Mouse (Mus musculus) kidney, adult 8-10 months (tissue): ENCODE measurements at regions not wholly inside any gene's neighbourhood (a gene's known extent, or its start where the extent isn't known, plus 50 kb on each side); places are given as distances from the start of the nearest gene placed in this dataset.

ENCODE experiments used
- DNase-seq, 2 experiments: peaks; one replicate each; pipeline ENCODE4 v3.0.0; 2022

DNA sequence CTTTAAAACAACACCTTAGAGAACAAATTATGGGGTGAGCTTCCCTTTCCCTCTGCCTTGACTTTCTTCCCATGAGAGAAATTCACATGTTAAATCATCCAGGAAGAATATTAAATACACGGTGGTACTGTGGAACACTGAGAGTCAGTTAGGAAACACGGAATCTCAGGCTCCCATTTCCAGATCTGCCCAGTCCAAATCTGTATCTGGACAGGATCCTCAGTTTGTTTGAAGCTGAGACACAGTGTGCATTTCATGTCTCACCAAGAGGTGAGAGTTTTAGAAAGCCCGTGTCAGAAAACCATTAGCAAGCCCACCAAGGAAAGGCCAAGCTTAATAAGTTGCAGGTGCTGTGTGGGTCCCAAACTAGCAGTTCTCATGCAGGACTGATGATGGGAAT, 204.2 kb upstream of the Rnaseh2b start:
- DNase-seq = no peak

DNA sequence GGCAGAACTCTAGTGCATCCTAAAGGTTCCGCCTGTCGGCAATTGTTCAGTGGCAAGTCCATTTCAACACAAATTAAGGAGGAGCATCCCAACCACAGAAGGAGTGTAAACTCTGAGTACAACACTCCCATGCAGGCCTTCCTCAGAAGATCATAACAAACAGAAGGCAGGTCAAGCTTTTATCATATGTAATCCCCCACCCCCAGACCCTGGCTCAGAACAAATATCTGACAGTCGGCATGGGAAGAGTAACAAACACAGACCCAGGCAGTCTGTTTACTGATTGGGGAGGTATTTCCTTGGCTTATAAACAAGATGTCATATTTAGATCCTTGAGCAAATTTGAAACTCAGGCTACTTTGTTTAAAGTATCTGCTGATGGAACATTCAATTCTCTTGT, 174.9 kb upstream of the Rnaseh2b start:
- no peak for DNase-seq

DNA sequence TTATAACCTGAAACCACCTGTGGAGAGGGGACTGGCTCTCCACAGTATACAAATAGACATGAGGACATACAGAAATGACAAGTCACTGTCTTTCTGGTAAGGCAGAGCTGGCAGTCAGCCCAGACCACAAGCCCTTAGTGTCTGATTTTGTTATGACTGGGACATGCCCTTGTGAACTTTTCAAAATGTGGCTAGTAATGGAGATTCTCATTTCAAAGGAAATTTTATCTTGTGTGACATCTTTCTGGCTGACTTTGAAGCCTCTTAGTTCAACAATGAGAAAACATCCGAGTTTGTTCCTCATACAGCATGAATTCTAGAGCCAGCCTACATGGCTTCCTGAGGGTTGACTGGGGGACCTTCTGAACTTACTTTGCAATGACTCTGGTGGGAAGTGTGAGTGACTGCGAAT, 173.8 kb upstream of the Rnaseh2b start:
- no peak for DNase-seq

DNA sequence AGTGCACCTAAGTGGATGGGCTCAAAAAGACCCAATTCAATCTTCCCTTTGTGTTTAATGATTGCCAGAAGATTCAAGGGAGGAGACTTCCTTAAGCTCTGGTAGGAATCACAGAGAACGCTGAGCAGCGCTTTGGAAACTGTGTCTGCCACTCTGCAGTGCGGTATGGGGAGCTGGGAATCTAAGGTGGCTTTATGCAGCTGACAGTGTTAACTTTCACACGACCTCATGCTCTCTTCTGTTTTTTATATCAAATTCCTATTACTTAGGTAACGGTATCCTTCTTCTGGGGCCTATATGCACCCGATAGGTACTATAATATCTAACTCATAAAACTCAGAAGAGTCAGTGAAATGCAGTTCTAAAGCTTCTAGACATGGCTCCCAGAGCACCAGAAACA, 163.5 kb upstream of the Rnaseh2b start:
- DNase-seq = no peak

DNA sequence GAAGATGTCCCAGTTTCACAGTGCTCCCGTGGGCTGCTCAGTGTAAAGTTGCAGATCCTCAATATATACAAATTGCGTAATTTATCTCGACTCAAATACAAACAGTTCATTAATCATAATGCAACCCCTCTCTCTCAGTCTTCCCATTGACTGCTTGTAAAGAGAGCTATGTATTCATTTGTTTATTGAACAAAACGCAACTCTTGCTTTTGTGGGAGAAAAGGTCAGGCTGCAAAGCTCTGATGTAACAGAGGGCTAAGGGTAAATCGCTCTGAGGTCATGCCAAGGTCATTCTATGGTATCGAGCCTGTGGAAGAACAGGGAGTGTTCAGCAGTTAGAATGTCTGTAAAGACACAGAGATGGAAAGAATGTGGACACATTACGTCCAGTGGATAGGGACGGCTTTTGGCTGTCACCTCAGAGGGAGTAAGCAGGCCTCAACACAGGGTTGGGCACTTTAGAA, 160.0 kb upstream of the Rnaseh2b start:
- no peak for DNase-seq

DNA sequence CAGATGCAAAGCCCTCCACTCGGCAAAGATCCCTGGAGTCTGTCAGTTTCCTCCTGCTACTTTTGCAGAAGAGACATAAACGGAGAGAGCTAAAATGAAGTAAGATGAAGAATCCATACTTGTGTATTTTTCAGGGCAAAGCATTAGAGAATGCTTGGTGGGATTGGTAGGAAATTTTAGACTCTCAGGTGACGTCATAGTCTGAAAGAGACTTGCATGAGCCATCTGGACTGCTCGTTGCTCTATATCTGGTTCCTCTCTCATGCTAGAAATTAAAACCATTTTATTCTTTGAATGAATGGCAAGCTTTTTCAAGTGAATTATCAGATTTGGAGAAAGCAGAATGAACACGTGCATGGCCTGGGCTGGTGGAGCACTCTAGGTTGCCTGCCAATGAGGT, 154.4 kb upstream of the Rnaseh2b start:
- DNase-seq = no peak

DNA sequence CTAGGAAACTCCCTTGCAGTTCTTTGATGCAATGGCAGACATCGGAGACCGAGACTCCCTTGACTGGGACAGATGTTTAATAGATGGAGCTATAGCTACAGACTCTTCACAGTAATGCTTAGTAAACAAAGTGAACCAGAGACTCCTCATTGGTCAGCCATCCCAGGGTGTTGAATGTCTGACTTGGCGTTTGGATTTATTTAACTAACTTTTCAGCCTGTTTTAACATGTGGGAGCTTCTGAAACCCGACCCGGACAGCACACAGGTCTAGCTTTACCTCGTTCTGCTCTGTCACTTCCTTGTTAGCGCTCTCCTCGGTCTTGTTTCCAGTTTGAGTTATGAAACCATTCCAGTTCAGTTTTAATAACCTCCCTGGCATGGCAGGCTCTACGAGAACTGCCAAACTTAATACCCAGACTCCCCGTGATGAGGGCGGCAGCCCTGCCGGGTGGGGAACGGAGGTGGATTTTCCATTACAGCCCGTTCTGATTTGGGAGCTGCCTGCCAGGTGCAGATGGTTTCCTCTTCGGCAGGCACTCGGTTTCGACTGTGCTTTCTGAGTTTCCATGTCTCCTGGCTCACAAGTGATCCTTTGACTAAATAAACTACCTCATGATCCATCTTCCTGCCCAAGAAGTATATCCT, 147.9 kb upstream of the Rnaseh2b start:
- no peak for DNase-seq

DNA sequence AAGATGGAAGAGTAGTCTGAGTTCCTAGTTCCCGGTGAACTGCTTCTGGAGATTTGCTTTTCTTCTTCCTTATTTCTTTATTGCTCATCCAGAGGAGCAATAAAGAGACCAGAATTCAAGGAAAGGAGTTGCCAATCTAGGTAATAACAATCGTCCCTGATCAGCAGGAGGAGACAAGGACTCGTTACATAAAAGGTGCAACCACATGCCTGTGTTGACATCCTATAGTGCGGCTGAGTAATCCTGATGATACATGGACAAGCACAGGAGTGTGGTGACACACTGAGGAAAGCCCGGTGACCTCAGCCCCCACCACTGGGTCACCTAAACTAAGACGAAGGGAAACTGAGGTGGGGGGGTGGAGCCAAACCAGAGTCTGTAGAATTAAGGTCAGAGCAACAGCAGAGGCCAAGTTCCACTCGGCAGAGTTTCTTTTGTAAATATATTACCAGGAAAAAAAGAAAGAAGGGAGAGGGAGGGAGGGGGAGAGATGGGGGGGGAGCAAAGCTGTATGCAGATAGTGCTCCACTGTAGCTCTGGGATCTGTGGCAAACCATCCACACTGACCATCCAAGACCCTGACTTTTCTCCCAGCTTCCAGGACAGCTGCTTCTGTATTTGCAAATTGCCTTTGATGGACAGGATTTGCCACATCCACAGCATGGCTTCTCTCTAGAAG, 135.2 kb upstream of the Rnaseh2b start:
- DNase-seq = no peak

DNA sequence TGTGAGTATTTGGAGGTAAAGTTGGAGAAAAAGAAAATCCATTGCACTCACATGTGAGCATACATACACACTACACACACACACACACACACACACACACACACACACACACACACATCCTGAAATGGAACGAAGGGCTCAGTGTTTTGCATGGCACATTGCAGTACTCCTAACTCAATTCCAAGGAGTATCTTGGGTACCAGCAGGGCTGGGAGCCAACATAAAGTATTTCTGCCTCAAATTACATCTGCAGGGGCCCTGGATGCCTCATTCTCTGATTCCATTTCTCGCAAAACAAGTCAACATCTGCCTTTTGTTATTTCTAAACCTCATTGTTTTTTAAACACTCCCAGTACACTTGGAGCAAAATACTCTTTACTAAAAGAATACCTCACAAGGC, 132.7 kb upstream of the Rnaseh2b start:
- DNase-seq = no peak

DNA sequence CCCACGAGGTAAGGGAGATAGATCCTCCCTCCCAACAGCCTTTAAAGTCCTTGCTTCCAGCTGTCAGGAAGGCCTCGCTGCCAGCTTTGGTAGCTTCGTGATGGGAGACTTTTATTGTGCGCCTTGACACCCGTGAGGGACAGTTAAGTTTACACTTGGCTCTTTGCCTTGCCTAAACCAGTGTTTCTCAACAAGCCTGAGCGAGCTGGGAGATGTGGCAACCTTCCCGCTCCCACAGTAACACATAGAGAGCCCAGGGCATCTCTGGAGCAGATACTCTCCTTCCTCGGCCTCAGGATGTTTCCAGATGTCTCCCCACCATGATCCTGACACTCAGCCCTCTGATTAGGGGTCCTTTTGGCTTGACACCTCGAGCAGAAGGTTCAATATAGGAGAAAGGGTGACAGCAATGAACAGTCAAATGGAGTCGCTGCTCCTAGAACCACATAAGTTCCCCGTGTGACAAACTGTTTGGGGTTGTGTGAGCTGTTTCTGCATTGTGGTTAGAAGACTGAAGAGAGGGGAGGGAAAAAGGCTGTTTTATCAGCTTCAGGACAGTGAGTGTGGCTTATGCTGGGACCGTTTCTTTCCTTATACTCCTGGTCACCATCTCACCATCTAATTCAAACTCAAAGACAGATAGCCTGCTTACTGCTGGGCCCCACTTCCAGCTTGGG, 129.1 kb upstream of the Rnaseh2b start:
- no peak for DNase-seq

DNA sequence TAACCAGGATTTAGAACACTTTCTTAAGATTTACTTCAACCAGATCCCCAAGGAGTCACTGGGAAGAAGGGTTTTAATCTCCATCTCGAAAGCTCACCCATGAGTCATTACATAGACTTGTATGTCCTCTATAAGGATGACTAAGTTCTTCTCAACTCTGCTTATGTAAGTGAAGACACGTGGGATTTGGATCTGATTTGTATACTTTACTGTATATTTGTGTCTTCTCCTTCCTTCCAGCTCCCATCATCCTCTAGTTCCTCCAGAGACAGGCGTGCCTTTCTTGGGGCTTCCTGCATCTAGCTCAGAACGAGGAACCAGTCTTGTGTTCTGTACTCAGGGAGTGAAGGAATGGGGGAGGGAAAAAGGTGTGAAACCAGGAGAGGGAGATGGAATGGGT, 127.5 kb upstream of the Rnaseh2b start:
- no peak for DNase-seq

DNA sequence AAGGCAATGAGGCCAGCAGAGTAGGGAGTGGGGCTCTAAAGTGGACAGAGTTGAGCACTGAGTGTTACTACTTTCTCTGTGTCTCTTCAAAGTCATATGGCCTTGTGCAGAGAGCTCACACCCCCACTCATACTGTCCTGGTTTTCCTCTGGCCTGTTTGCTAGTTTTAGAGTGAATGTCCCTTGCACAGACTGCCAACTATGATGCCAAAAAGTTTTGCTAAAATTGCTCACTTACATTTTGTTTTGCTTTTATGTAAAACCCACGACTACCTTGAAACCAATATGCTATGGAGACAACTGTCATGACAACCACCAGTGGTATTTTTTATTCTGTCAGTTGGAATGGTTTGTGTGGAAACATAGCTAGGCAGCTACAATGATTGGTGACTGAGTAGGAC, 126.4 kb upstream of the Rnaseh2b start:
- DNase-seq = no peak

DNA sequence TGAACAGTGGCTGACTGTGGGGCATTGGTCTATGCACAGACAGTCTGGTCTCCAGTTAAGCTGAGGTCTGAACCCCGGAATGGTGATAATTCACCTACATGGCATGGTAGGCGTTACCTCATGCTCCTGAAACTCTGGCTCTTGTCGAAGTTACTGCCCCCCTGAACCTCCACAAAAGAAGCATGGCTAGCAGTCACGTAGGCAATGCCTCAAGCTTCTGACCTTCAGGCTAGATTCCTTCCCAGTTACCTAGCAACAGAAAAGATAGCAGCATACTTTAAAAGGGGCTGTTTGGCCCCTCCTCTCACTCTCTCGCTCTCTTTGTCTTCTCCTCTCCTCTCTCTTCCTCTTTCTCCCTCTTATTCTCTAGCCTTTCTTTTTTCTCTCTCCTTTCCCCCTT, 125.8 kb upstream of the Rnaseh2b start:
- DNase-seq = no peak

DNA sequence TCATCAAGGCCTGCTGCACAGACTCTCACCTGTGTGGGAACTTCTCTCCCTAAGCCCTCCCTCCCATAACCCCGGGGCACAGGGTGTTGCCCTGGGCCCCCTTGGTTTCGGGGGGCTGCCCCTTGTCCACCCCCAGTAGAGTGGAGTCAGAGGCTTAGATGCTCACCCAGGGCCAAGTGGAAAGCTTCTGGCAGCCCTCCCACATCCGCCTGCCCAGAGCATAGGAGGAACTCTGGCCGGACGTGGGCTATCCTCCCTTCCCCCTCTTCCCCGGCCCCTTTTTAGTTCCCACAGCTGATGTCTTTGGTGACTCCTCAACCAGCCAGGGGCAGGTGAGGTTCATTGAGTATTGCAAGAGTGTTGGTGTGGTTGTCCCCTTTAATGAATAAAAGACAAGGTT, 125.3 kb upstream of the Rnaseh2b start:
- DNase-seq = no peak

DNA sequence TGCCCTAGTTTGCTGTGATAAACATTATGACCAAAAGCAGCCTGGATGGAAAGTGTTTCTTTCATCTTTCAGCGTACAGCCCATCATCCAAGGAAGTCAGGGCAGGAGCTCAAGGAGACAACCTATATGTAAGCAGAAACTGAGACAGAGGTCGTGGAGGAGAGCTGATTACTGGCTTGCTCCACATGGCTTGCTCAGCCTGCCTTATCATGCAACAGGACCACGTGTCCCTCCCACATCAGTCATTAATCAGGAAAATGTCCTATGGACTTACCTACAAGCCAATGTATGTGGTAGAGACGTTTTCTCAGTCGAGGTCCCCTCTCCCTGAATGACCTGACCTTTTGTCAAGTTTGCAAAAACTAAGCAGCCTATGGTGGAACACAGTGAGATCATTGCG, 123.7 kb upstream of the Rnaseh2b start:
- DNase-seq = no peak

DNA sequence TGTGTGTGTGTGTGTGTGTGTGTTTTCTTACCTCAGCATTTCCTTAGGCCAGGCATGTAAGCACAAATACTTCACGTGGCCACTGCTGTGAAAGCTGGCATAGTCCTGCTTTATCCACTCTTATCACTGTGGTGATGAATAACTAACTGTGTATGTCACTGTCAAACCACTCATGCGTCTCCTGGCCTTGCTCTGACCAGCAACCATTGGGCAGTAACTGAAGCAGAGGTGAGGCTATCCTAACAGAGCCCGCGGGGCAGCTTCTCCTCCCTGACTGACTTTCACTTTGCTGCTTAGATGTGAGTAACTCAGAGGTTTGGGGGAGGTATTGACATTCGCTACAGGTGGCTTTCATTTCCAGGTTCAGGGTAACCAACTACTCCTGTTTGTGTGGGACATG, 122.0 kb upstream of the Rnaseh2b start:
- peak; percentile 24 to 28 for DNase-seq

DNA sequence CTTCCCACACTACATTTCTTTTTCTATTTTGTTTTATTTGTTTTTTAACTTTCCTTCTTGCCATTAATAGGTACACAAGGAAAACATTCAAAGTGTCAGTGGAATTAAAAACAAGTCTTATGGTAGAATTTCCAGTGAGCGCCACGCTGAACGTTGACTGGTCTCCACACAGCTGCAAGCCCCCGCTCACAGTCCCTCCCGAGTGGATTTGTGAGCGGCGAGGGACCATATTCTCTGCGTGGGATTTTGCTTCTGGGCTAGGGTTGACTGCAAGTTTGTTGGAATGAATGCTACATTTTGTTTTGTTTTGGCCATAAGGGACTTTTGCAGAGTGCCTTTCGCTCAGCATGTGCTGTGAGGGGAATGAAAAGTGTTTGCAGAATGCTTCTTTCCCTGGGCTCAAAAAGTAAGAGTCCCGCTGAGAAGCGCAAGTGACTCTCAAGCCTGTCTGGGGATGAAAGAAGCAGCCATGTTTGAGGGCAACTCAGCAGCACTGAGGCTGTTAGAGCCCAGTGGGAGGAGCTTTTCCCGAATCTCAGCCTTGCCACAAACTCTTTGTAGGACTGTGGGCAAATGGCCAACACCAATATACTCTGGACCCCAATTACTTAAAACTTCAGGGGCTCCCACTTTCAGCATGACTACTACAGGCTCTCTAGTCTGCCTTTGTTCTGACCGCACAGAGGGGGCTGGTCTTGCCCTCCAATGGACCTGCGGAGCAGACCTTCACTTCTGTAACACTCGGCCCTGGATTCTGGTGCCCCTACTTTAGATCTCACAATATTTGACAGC, 120.9 kb upstream of the Rnaseh2b start:
- no peak for DNase-seq

DNA sequence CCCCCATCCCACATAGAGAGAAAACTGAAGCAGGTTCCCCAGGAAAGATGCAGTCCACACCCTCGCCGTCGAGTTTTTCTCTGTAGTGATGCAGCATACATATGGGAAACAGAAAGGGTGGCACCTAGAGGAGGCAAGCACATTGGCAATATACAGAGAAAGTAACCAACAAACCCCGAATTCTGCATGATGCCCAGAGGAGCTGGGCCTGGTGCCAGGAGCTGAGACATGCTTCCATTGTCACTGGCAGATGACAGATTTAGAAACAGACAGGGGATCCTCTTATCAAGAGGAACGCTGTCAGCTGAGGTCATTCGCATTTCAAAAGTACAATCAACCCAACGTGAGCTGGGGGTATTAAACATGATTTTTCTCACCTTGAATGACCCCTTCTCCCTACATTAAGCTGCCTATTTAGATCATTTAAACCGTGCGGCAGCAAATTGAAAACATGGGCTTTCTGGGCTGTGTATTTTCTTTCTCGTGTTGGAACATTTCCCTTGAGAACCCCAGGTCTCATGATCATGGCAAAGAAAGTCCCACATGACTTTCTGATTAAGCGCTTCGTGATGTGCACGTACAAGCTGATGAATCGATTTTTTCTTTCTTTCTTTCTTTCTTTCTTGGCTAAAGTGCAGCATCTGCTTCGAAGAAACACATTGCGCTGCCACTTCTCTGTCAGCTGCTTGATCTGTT, 118.4 kb upstream of the Rnaseh2b start:
- no peak for DNase-seq

DNA sequence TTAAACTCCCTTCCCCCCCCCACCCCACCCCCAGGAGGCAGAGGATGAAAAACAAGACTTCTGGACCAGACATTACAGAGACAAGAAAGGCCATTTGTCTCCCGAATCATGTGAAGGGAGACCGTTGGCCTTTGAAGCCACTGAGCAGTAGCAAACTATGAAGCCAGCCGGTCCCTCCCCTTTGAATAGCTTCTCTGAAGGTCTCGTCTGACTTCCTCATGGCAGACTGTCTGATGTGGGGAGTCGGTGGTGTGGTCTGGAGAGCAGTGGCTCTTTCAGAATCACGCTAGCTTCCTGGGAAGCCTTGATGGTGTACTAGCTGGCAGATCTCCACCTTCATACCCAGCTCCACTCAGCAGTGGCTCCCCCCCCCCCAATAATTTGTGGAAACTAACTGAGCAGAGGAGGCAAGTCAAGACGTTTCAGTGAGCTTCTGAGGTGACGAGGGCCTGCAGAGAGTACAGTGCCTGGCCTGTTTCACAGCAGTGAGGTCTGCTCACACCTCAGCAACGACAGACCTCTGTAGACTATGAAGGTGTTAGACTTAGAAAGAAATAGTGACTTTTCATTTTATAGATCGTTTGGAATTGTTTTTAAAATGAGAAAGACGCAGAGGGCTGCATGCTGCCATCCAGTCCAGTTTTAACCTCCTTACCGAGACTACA, 116.9 kb upstream of the Rnaseh2b start:
- DNase-seq = no peak

DNA sequence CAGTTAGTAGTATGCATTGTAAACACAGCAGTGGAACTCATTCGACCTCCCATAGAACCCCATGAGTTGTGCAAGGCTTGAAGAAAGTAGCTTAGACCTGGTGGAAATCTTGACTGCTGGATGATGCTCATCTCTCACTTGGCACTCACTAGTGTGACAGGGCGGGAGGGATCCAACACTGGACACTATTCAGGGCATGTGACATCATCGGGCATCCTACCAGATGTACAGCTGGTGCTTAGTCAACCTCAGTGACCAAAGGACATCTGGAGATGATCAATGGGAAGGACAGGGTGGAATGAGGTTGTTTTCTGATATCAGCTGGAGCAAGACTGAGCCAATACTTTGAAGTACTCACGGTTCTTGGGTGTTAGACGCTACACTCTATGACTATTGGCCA, 114.9 kb upstream of the Rnaseh2b start:
- no peak for DNase-seq

DNA sequence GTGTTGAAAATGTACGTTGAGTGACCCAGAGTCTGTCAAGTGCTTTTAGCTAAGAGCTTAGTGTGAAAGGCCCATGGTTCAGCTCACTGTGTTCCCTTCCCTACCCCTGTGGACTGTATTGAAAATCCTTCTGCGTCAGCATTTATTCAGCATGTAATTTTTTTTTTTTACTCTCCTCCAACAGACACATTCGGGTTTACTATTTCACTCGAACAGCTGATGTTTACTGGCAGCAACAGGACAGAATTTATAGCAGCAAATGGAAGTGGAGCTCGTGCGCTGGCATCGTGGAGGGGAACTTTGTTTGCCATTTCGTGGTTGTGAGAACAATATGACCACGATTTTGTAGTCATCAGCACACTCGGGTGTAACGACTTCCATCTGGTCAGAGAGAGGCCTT, 105.0 kb upstream of the Rnaseh2b start:
- DNase-seq = no peak

DNA sequence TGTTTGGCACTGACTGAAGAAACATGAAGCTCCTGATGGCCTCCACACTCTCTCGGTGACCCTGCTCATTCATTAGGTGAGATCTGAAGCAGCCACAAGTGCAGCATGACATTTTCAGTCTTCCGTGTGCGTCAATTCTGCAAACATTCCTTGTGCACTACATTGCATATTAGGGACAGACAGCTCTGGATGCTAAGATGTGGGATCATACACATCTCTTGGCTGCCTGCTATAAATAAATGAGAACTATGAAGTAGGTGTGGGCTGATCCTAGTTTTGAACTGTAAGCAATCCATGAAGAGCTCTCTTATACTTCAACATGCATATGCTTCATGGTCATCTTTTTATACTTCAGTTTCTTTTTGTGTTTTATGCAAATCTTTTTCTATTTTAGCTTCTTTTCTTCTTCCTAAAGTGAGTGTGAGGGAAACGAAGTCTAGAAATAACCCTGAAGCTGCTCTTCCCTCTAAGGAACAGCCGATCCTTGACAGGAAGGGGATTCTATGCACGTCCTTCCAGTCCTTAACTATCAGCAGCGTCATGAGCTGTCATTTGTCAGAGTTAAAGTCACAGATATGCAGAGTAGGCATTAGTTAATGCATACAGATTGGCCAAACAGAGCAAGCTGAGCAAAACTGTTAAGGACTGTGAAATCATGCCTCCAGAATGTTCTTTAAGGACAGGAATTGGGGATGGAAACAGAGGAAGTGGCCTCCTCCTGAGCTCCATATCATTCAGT, 104.1 kb upstream of the Rnaseh2b start:
- no peak for DNase-seq
